Mouse (Mus musculus) limb, embryonic 14.5 days (tissue): Measurements from ENCODE around the gene Cyb5r3. TPM values are rescaled to one million over a fixed set of nuclear protein-coding genes. Genes with fewer than 3 reads are reported as not detected.

ENCODE experiments used
- ATAC-seq: fragments of 200-750 bp; cut with Nextera tagmentation; 2 replicates; pipeline ENCODE4 v1.8.0; 2017; ENCODE audit warnings: low read depth, moderate number of reproducible peaks, moderate TSS enrichment; ENCODE audit not compliant: low FRiP score
- DNase-seq: peaks from one replicate; pipeline ENCODE4 v3.0.0-alpha.2; 2015; ENCODE audit warnings: low spot score
- H3K27ac ChIP-seq: fragments of 300-500 bp; sonication (generic); replicated peaks from 2 replicates; pipeline ENCODE4 v1.5.1; 2014; ENCODE audit warnings: low read depth, mild to moderate bottlenecking, low read length, moderate library complexity, mixed read lengths
- H3K27me3 ChIP-seq: fragments of 300-500 bp; sonication (generic); 2 replicates; pipeline ENCODE4 v1.6.1; 2014; ENCODE audit warnings: low read length, mixed read lengths; ENCODE audit not compliant: control insufficient read depth, insufficient read depth
- H3K36me3 ChIP-seq: fragments of 300-500 bp; sonication (generic); 2 replicates; pipeline ENCODE4 v1.6.1; 2014; ENCODE audit warnings: mild to moderate bottlenecking, low read length, moderate library complexity, mixed read lengths; ENCODE audit not compliant: control insufficient read depth, insufficient read depth
- H3K4me1 ChIP-seq: fragments of 300-500 bp; sonication (generic); 2 replicates; pipeline ENCODE4 v1.6.1; 2014; ENCODE audit warnings: antibody characterized with exemption, low read length, mixed read lengths; ENCODE audit not compliant: control insufficient read depth, insufficient read depth
- H3K4me2 ChIP-seq: fragments of 300-500 bp; sonication (generic); replicated peaks from 2 replicates; pipeline ENCODE4 v1.6.1; 2014; ENCODE audit warnings: low read depth, mild to moderate bottlenecking, low read length, moderate library complexity; ENCODE audit not compliant: severe bottlenecking
- H3K4me3 ChIP-seq: fragments of 300-500 bp; sonication (generic); replicated peaks from 2 replicates; pipeline ENCODE4 v1.5.1; 2014; ENCODE audit warnings: low read length
- H3K9ac ChIP-seq: fragments of 300-500 bp; sonication (generic); 2 replicates; pipeline ENCODE4 v1.6.1; 2014; ENCODE audit warnings: mild to moderate bottlenecking, low read depth, low read length, moderate library complexity; ENCODE audit not compliant: severe bottlenecking
- H3K9me3 ChIP-seq: fragments of 300-500 bp; sonication (generic); 2 replicates; pipeline ENCODE4 v1.6.1; 2016; ENCODE audit warnings: low read length; ENCODE audit not compliant: control insufficient read depth
- POLR2A ChIP-seq: fragments of 200-500 bp; IDR thresholded peaks from 2 replicates; pipeline ENCODE4 v1.8.0; 2012; ENCODE audit warnings: inconsistent platforms, mild to moderate bottlenecking, moderate library complexity, borderline replicate concordance; ENCODE audit not compliant: insufficient read depth, insufficient read length; ENCODE audit errors: extremely low read depth
- WGBS: fragments of 180-500 bp; shearing (Covaris S2); extraction: QIAGEN DNeasy Blood & Tissue Kit; methylation state at CpG from one replicate; pipeline ENCODE4 v1.1.7; 2014; 5-methylcytosine and 5-hydroxymethylcytosine counted together
- polyA plus RNA-seq, 2 experiments: library from polyadenylated mRNA; depleted of rRNA in 1 of 2; stranded (reverse) in 1 of 2; unstranded in 1 of 2; fragments of >200 nt; fragmentation: Nextera tagmentation in 1 of 2; extraction: Ambion mirVana in 1 of 2; gene quantifications; 2 replicates each; pipeline versions ENCODE4 v1.2.1 to v1.2.3; 2012 to 2014

Cyb5r3 gene
- polyA plus RNA-seq, 2 experiments: 73.3 to 136 TPM

DNA sequence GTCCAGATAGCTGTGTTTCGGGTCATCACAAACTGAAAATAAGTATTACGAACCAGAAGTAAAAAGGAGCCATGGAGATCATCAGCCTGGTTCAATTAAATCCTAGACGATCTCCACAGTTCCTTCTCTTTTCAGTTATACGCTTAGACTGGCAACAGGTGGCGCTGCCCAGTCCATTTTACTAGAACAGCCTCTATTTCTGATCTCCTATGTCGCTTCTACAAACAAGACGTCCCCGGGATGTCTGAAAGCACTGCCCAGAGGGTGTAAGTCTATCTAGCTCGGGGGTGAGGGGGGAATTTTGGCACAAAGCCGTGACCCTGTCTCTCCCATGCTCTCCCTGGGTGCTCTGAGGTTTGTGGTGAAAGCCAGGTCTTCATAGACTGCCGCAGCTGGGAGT lies 37.8 kb upstream of the Cyb5r3 start:
- 14% methylated on average over 11 of the region's 11 CpGs for WGBS
- Histone ChIP-seq H3K27me3 (no peaks in the 10 kb centered on the region), H3K4me3 (peak overlapping the region; percentile 30), H3K9me3 (no peaks in the 10 kb centered on the region), H3K27ac (no peak overlapping the region), H3K9ac (peak overlapping the region; percentile 25; the same call in 1 of the 2 replicates), H3K4me2 (peak overlapping the region; percentile 52), H3K36me3 (no peaks in the 10 kb centered on the region), H3K4me1 (peaks cover 7% of the 10 kb centered on the region)
- ATAC-seq (0 out of 2 replicates have a peak, but pooled peaks have one; percentile 48), DNase-seq (peak; percentile 86)
- TF ChIP-seq POLR2A: no peak

DNA sequence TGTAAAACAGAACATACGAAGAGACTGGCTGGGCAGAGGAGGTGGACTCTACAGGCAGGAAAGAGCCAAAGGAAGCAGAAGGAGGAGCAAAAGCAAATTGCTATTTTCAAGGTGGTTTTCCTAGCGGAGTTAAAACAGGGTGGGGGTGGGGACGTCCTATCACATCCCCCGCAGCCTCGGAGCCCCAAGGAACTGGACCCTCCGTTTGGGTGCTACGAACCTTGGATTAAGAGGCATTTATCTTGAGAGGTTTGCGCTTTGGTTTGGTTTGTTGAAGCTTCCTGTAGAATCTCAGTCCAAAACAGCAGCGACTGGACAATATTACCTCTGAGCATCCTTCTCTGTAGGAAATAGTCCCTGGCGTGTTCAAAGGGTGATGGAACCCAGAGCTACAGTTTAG lies 37.3 kb upstream of the Cyb5r3 start:
- Histone ChIP-seq H3K9me3 (no peaks in the 10 kb centered on the region), H3K27me3 (no peaks in the 10 kb centered on the region), H3K9ac (peak overlapping the region; percentile 25; the same call in 1 of the 2 replicates), H3K4me2 (peak overlapping the region; percentile 52), H3K36me3 (no peaks in the 10 kb centered on the region), H3K4me3 (peak overlapping the region; percentile 30), H3K27ac (no peak overlapping the region), H3K4me1 (peaks cover 6% of the 10 kb centered on the region)
- no peak for ATAC-seq
- WGBS: 14% methylated on average over 10 of the region's 10 CpGs
- TF ChIP-seq POLR2A: no peak
- no peak for DNase-seq

DNA sequence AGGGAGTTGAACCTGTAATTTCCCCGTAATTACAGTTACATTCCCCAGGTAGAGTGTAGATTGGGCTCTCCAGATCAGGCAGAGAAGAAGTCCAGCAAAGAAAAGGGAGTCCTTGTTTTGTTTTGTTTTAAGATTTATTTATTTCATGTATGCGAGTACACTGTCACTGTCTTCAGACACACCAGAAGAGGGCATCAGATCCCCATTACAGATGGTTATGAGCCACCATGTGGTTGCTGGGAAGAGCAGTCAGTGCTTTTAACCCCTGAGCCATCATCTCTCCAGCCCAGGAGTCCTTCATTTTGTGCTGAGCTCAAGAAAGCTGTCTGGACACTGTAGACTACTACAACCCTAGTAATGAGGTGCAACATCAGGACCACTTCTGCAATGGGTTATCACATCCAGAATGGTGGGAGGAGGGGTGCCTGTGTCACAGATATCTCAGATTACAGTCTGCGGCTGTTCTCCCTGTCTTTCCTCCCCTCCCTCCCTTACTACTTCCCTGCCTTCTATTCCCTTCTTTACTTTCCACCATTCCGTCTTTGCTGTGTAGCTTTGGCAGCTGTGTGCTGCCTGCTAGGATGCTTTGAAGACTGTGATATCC lies 36.8 kb upstream of the Cyb5r3 start:
- H3K9me3 ChIP-seq: no peaks in the 10 kb centered on the region
- no peak overlapping the region for H3K27ac ChIP-seq
- WGBS: 36% methylated on average over 4 of the region's 4 CpGs
- no peak overlapping the region for H3K9ac ChIP-seq
- DNase-seq (peak; percentile 24), ATAC-seq (peak; percentile 5; the same call in 1 of the 2 replicates)
- no peaks in the 10 kb centered on the region for H3K36me3 ChIP-seq
- H3K4me3 ChIP-seq: peak overlapping the region; percentile 30
- H3K4me1 ChIP-seq: peaks cover 10% of the 10 kb centered on the region
- H3K27me3 ChIP-seq: no peaks in the 10 kb centered on the region
- no peak for TF ChIP-seq POLR2A
- peak overlapping the region; percentile 52 for H3K4me2 ChIP-seq

DNA sequence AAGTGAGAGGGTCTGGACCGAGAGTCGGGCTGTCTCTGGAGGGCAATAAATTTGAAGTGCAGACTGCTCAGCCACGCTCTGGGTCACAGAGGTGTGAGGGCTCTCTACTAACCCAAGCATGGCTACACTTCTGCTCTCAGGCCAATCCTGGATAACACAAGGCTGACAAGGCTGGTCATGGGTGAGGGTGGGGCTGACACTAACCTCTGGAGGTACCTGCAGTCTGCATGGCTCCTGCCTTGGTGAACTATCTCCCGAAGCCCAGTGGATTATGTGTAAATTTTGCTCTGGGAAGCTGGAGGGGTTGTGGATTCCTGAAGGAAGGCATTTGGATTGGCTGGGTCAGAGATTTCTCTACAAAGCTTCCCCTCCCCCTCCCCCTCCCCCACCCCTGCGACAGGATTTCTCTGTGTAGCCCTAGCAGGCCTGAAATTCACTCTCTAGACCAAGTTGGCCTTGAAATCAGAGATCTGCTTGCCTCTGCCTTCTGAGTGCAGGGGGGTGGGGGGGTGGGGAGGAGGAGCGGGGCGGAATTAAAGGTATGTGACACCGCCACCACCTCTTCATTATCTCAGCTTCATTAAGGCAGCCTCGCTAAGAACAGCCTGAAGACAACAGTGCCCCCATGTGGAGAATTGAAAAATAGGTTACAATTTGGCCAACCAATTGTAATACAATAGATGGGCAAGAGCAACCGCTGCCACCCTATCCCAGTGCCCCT lies 32.5 kb upstream of the Cyb5r3 start:
- H3K27ac ChIP-seq: no peak overlapping the region
- DNase-seq: peak; percentile 75
- H3K4me3 ChIP-seq: no peak overlapping the region
- no peaks in the 10 kb centered on the region for H3K9me3 ChIP-seq
- no peak for ATAC-seq
- H3K36me3 ChIP-seq: no peaks in the 10 kb centered on the region
- TF ChIP-seq POLR2A: no peak
- 14% methylated on average over 10 of the region's 10 CpGs for WGBS
- H3K4me1 ChIP-seq: peaks cover 9% of the 10 kb centered on the region
- H3K9ac ChIP-seq: no peak overlapping the region
- no peaks in the 10 kb centered on the region for H3K27me3 ChIP-seq
- H3K4me2 ChIP-seq: no peak overlapping the region

DNA sequence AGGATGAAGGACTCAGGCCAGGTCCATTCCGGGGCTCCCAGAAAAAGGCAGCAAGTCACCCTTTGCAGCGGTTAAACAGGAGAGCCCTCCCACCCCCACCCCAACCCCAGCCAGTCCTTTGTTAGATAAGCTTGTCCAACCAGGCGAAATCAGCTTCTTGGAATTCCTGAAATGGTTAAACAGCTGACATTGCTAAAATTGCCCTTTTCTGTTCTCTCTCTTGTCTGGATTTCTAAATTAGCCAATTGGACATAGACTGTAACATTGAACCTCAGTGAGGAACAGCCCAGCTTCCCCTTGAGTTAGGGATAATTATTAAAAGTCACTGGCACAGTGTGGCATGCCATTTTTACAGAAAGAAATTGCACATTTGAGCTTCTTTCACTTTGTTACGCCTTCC lies 30.0 kb upstream of the Cyb5r3 start:
- no peak overlapping the region for H3K4me3 ChIP-seq

More for the DNA sequence above, 30.0 kb upstream of the Cyb5r3 start:
- H3K4me1 ChIP-seq: peaks cover 6% of the 10 kb centered on the region; the same call in 1 of the 2 replicates
- H3K27ac ChIP-seq: no peak overlapping the region
- no peak for TF ChIP-seq POLR2A
- H3K9me3 ChIP-seq: no peaks in the 10 kb centered on the region
- DNase-seq (no peak), ATAC-seq (peak; percentile 19; the same call in 1 of the 2 replicates)
- H3K9ac ChIP-seq: no peak overlapping the region
- H3K4me2 ChIP-seq: no peak overlapping the region
- no peaks in the 10 kb centered on the region for H3K36me3 ChIP-seq
- WGBS: 87% methylated on average over 4 of the region's 4 CpGs
- no peaks in the 10 kb centered on the region for H3K27me3 ChIP-seq
